Mouse (Mus musculus) retina, postnatal 1 day (tissue): ENCODE results near the gene Slc22a7.

Experiments
- DNase-seq: peaks from one replicate; pipeline ENCODE4 v3.0.0-alpha.2; 2012

The Slc22a7 gene

DNA sequence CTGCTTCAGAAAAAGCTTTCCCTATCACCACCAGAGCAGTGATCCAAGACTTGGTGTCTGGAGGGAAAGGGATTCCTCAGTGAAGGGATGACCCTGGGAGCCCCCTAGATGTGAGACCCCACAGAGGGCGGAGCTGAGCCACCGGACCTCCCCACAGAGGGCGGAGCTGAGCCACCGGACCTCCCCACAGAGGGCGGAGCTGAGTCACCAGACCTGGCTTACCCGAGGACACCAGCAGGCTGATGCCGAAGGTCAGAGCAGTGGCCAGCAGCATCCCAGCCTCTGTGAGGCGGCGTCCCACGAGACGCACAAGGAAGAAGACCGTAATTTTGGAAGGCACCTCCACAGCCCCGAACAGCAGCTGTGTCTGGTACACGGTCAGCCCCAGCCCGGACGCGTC, 4.6 kb downstream of the Slc22a7 start:
- DNase-seq, result peak; percentile 65

DNA sequence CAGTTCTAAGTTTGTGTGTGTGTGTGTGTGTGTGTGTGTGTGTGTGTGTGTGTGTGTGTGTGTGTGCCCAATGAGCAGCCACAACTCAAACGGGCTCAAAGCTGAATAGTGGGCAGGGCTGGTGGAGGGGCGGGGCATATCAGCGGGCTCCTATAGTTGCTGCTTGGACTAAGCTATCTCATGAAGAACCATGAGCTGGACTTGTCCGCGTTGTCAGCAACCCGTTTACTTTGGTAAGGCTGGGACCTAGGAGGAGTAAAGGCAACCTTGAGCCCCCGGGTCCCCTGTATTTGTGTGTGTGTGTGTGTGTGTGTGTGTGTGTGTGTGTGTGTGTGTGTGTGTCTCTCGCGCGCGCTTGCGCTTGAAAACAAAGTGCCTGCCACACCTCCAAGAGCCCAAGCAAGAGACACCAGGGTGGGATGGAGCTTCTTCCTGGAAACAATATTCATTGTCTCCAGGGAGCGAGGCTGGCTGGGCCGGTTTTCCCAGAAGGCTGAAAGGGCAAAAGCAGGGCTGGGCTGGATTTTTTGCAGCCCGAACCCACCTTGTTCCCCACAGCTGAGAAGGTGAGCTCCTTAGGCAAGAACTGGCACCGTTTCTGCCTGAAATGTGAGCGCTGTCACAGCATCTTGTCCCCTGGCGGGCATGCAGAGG, 9.4 kb downstream of the Slc22a7 start, which contains the start of gene Crip3:
Gene Crip3 (plus strand): TSS at position 166 of the 654 bp plus-strand sequence.
- DNase-seq, result peak; percentile 54

DNA sequence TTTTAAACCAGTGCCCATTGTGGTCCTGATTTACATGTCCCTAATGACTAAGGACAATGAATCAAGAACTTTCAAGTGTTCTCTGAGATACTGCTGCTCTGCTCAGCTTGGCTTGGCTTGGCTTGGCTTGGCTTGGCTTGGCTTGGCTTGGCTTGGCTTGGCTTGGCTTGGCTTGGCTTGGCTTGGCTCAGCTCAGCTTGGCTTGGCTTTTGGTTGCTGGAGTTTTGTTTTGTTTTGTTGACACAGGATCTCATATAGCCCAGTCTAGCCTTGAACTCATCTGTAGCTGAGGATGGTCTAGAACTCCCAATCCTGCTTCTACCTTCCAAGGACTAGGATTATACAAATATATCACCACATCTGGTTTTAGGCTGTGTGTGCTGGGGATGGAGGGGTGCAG, 11.8 kb downstream of the Slc22a7 start:
- no peak for DNase-seq

DNA sequence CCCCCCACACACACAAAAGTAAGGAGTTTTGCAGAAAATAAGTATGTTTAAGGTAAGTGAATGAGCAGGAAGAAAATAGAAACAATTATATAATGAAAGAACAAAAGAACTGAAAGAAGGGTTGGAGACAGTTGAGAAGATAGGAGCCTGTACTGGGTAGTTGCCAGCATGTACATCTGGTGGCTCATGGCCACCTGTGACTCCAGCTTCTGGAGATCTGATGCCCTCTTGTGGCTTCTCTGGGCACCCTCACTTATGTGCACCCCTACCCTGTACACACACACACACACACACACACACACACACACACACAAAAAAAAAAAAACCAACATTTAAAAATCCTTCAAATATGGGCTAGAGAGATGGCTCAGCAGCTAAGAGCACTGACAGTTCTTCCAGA, 18.5 kb downstream of the Slc22a7 start:
- DNase-seq, result no peak

DNA sequence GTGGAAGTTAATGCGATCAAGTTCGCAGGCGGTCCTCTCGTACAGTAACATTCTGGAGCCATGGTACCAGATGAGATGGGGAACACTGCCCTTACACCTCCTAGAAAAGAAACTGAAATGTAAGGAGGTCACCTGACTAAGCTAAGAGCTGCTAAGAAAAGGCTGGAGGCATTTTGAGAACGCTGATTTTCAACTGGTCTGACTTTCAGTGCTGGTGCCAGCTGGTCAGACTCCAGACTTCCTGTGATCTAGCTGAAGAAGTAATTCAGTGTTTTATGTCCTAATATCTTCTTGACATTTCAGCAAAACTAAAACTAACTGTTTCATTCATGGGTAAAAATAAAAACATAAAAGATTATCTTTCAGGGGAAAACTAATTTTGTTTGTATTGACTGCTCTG, 19.6 kb downstream of the Slc22a7 start:
- no peak for DNase-seq

DNA sequence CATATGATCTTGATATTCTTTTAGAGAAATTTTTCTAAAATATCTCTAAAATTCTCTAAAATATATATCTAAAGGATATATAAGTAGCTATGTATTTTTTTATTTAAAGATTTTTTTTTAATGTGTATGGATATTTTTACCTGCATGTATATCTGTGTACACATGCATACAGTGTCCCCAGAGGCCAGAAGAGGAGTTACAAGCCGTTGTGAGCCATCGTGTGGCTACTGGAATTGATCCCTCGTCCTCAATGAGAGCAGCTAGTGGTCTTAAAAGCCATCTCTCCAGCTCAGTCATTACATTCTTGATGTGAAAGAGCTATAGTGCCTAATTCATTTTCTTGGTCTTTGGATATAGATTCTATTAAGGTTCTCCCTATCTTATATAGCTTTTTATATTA, 29.8 kb downstream of the Slc22a7 start:
- peak; percentile 46 for DNase-seq

DNA sequence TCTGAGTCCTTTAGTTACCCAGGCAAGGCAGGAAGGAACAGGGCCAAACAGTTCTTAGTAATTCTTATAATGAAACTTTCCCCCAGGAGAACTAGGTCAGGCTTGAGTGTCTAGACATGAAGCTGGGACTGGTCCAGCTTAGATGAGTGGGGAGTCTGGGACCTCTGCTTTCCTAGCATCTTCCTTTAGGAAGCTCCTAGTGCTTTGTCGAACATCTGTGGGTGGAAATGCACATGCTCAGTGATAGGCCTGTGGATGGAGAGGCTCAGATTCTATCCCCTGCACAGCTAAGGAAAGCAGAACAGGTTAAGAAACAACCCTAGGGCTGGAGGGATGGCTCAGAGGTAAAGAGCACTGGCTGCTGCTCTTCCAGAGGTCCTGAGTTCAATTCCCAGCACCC, 43.6 kb downstream of the Slc22a7 start:
- no peak for DNase-seq

DNA sequence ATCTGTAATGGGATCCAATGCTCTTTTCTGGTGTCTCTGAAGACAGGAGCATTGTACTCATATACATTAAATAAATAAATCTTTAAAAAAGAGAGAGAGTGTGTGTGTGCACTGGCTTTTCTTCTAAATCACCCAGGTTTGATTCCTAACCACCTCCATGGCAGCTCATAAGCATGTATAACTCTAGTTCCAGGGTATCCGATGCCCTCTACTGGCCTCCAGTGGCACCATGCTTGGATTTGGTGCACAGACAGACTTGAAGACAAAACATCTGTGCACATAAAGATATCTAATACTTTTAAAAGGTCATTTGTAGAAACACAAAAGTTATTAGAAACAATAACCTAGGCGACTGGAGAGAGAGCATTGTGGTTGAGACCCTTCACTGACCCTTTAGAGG, 45.2 kb downstream of the Slc22a7 start:
- DNase-seq, result peak; percentile 59

DNA sequence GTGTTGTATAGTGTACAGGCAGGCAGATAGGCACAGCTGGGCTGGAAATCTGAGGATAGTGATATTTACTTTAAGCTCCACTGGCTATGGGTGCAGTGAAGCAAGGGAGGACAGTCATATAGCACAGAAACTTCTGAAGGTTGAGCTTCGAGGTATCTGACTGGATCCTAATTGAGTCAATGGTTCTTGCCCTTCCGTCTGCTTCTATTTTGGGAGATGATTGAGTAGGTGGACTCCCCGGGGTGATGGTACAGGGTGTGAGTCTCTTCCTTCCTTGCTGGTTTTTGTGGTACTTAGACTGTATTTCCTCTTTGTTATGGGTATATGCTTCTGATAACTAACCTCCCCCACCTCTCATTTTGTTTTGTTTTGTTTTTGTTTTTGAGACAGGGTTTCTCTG, 50.1 kb downstream of the Slc22a7 start:
- DNase-seq, result no peak

DNA sequence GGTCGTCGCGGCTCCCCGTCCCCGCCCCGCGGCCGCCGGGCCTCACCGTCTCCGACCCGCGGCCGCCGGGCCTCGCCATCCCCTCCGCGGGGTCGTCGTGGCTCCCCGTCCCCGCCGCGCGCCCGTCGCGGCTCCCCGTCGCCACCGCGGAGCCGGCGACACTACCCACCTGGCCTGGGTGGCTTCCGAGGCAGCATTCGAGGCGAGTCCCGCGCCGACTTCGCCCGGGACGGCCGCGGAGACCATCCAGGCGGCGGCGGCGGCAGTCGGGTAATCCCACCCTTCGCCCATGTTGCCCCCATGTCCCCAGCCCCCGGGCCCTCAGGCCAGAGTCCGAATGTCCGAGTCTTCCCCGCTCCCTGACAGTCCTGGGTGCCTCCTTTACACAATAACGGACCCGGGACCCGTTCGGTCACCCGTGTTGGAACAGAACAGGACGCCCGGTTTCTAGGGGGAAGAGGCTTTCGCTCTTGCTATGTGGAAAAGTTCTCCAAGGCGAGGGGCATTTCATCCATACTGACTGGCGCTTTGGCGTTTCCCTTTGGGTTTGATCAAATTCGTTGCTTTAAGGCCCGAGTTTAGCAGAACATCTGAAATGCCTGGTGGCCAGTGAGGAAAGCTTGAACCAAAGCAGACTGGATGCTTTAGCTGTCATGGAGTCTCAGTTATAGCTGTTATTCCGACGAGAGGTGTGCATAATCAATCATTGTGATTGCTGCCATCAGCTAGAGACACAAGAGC, 54.0 kb downstream of the Slc22a7 start:
- DNase-seq, result peak; percentile 37

DNA sequence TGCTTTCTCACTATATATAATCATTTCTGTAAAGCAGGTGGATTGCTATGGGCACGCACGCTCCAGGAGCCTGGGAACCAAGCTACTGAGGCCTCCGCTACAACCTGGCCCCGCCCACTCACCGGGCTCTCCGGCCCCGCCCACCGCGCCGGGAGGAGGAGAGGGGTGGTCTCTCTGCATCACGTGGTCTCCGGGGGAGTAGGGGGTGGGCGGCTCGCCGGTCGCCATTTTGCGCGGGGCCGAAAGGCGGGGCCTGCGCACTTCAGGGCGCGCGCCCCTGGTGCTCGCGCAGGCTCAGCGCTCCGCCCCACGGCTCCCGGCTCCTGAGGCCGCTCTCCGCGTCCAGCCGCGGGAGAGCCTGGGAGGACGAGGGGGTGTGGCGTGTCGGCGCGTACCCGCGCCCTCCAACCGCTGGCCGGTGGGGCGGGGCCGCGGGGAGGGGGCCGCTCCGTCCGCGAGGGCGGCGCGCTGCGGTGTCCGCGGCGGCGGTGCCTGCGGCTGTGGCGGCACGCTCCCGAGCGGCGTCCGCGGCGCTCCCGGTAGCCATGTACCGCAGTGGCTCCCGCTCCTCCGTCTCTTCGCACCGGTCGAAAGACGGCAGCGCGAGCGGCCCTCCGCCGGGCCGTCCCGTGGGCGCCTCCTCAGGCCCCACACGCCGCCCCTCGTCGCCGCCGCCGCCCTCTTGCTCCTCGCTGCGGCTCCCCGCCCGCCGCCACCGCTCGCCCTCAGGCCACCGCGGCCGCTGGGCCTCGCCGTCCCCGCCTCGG, 54.8 kb downstream of the Slc22a7 start, which contains the start of gene Zfp318:
Gene Zfp318 (plus strand): TSS at position 438 of the 767 bp plus-strand sequence.
- DNase-seq, result peak; percentile 98
